Mouse (Mus musculus) embryonic facial prominence, embryonic 11.5 days (tissue): Measurements from ENCODE around the gene Pdha1. TPM values are rescaled to one million over a fixed set of nuclear protein-coding genes. Genes with fewer than 3 reads are reported as not detected.

Source experiments
- ATAC-seq: fragments of 200-750 bp; cut with Nextera tagmentation; replicated peaks from 2 replicates; pipeline ENCODE4 v1.8.0; 2017; ENCODE audit warnings: low read depth; ENCODE audit not compliant: insufficient number of reproducible peaks, low FRiP score, low TSS enrichment
- DNase-seq: peaks from one replicate; pipeline ENCODE4 v3.0.0-alpha.2; 2015; ENCODE audit warnings: low spot score
- H3K27ac ChIP-seq: fragments of 300-500 bp; sonication (generic); replicated peaks from 2 replicates; pipeline ENCODE4 v1.5.1; 2014; ENCODE audit warnings: mild to moderate bottlenecking, low read depth, low read length, control low read depth
- H3K27me3 ChIP-seq: fragments of 300-500 bp; sonication (generic); 2 replicates; pipeline ENCODE4 v1.6.1; 2014; ENCODE audit warnings: mild to moderate bottlenecking, low read length, moderate library complexity, mixed read lengths; ENCODE audit not compliant: control insufficient read depth, insufficient read depth
- H3K36me3 ChIP-seq: fragments of 300-500 bp; sonication (generic); replicated peaks from 2 replicates; pipeline ENCODE4 v1.6.1; 2014; ENCODE audit warnings: low read depth, mild to moderate bottlenecking, low read length, moderate library complexity, mixed read lengths; ENCODE audit not compliant: control insufficient read depth, insufficient read depth
- H3K4me1 ChIP-seq: fragments of 300-500 bp; sonication (generic); 2 replicates; pipeline ENCODE4 v1.6.1; 2014; ENCODE audit warnings: low read length, mixed read lengths; ENCODE audit not compliant: control insufficient read depth, insufficient read depth
- H3K4me2 ChIP-seq: fragments of 300-500 bp; sonication (generic); 2 replicates; pipeline ENCODE4 v1.6.1; 2014; ENCODE audit warnings: low read depth, mild to moderate bottlenecking, control low read depth, low read length, moderate library complexity
- H3K4me3 ChIP-seq: fragments of 300-500 bp; sonication (generic); 2 replicates; pipeline ENCODE4 v1.5.1; 2014; ENCODE audit warnings: low read depth, low read length, control low read depth
- H3K9ac ChIP-seq: fragments of 300-500 bp; sonication (generic); replicated peaks from 2 replicates; pipeline ENCODE4 v1.6.1; 2014; ENCODE audit warnings: mild to moderate bottlenecking, control low read depth, low read length
- H3K9me3 ChIP-seq: fragments of 300-500 bp; sonication (generic); replicated peaks from 2 replicates; pipeline ENCODE4 v1.6.1; 2016; ENCODE audit warnings: mild to moderate bottlenecking, low read length, inconsistent platforms, mixed read lengths; ENCODE audit not compliant: control insufficient read depth
- WGBS: fragments of 180-500 bp; shearing (Covaris S2); extraction: QIAGEN DNeasy Blood & Tissue Kit; methylation state at CpG from one replicate; pipeline ENCODE4 v1.1.7; 2014; 5-methylcytosine and 5-hydroxymethylcytosine counted together
- polyA plus RNA-seq: library from polyadenylated mRNA; unstranded; fragments of >200 nt; fragmentation: Nextera tagmentation; extraction: Ambion mirVana; gene quantifications from 2 replicates; pipeline ENCODE4 v1.2.1, GENCODE M21; 2014

The Pdha1 gene
- polyA plus RNA-seq, 1 experiment from 2014 or later, result 102 TPM

DNA sequence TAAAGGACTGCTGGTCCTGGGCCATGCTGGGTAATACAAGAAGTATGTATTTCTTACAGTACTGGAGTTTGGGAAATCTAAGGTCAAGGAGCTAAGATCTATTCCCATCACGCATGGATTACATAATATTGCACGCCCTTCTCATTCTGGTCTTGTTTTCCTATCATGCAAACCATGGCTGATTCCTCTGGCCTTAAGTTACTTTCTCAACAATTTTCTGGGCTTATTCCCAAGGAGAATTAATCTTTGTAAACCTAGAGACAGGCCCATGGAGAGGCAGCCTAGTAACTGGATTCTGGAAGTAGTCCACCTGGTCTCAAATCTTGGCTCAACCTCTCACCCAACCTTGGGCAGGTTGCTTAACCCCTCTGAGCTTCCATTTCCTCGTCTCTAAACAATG lies 9.2 kb upstream of the Pdha1 start:
- no peak overlapping the region for H3K4me2 ChIP-seq
- DNase-seq, result no peak
- no peaks in the 10 kb centered on the region for H3K4me1 ChIP-seq
- no peak for ATAC-seq
- whole genome bisulfite sequencing, result 86% methylated on average over 3 of the region's 3 CpGs
- no peak overlapping the region for H3K4me3 ChIP-seq
- no peak overlapping the region for H3K27ac ChIP-seq
- no peaks in the 10 kb centered on the region for H3K9me3 ChIP-seq
- H3K9ac ChIP-seq, result no peak overlapping the region
- H3K27me3 ChIP-seq, result no peaks in the 10 kb centered on the region
- no peaks in the 10 kb centered on the region for H3K36me3 ChIP-seq

DNA sequence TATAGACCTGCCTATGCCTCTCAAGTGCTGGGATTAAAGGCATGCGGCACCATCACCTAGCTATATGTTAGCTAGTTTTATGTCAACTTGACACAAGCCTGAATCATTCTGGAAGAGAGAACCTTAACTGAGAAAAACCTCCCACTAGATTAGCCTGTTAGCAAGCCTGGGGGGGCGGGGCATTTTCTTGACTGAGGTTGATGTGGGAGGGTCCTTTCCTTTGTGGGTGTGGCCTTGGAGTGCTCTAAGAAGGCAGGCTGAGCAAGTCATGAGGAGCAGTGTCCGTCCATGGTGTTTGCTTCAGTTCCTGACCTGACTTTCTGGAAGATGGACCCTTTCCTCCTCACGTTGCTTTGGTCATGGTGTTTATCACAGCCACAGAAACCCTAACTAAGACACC lies 8.6 kb upstream of the Pdha1 start:
- ATAC-seq, result no peak
- H3K27me3 ChIP-seq, result no peaks in the 10 kb centered on the region
- H3K9ac ChIP-seq, result no peak overlapping the region
- no peak overlapping the region for H3K4me3 ChIP-seq
- 91% methylated on average over 4 of the region's 4 CpGs for WGBS
- no peak overlapping the region for H3K27ac ChIP-seq
- H3K4me1 ChIP-seq, result no peaks in the 10 kb centered on the region
- no peaks in the 10 kb centered on the region for H3K36me3 ChIP-seq
- no peak for DNase-seq
- no peak overlapping the region for H3K4me2 ChIP-seq
- H3K9me3 ChIP-seq, result no peaks in the 10 kb centered on the region

- H3K9me3 ChIP-seq, result no peaks in the 10 kb centered on the region
- DNase-seq, result no peak
- peak overlapping the region; percentile 59 for H3K4me3 ChIP-seq
- no peaks in the 10 kb centered on the region for H3K4me1 ChIP-seq
- no peaks in the 10 kb centered on the region for H3K36me3 ChIP-seq
- WGBS, result 24% methylated on average over 18 of the region's 18 CpGs
- H3K4me2 ChIP-seq, result peak overlapping the region; percentile 62
- no peak overlapping the region for H3K27ac ChIP-seq
- H3K27me3 ChIP-seq, result no peaks in the 10 kb centered on the region
- no peak for ATAC-seq
- peak overlapping the region; percentile 71; the same call in 1 of the 2 replicates for H3K9ac ChIP-seq
Observed at GRCm38 (mm10) chrX:160137177-160137860, 894 bp downstream of the Pdha1 start.

GRCm38 (mm10) chrX:160136153-160136552 lies 2.1 kb downstream of the Pdha1 start:
- DNase-seq, result peak; percentile 10
- H3K9ac ChIP-seq, result no peak overlapping the region
- WGBS, result 29% methylated on average over 5 of the region's 5 CpGs

DNA sequence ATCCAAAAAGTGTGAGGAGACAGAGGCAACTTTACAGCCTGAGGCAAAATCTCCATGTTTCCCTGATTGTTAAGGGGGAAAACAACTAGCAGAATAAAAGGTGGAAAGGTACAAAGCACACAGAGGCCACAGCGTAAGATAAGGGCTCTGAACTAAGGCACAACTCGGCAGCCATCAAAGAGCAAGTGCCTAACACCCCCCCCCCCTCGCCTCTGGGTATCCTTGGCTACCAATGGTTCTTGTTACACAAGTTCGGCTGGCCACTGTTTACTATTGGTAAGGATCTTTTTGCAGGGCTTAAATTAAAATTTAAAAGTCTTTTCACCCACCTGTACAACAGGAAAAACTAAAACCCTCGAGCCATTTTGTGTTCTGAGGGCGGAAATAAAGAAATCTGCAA lies 2.5 kb downstream of the Pdha1 start:
- H3K4me2 ChIP-seq, result peak overlapping the region; percentile 16; the same call in 1 of the 2 replicates
- H3K4me1 ChIP-seq, result no peaks in the 10 kb centered on the region
- no peak overlapping the region for H3K4me3 ChIP-seq
- no peaks in the 10 kb centered on the region for H3K27me3 ChIP-seq
- H3K36me3 ChIP-seq, result no peaks in the 10 kb centered on the region
- H3K9ac ChIP-seq, result no peak overlapping the region
- no peaks in the 10 kb centered on the region for H3K9me3 ChIP-seq
- H3K27ac ChIP-seq, result no peak overlapping the region
- no peak for ATAC-seq
- 20% methylated on average over 6 of the region's 6 CpGs for WGBS
- DNase-seq, result peak; percentile 30

More at GRCm38 (mm10) chrX:160136153-160136552, 2.1 kb downstream of the Pdha1 start:
- no peaks in the 10 kb centered on the region for H3K4me1 ChIP-seq
- H3K27ac ChIP-seq, result no peak overlapping the region
- H3K4me3 ChIP-seq, result 0 out of 2 replicates have a peak overlapping the region, but pooled peaks have one; percentile 15
- no peaks in the 10 kb centered on the region for H3K36me3 ChIP-seq
- no peaks in the 10 kb centered on the region for H3K27me3 ChIP-seq
- ATAC-seq, result no peak
- no peaks in the 10 kb centered on the region for H3K9me3 ChIP-seq
- peak overlapping the region; percentile 16 for H3K4me2 ChIP-seq

- no peak overlapping the region for H3K27ac ChIP-seq
- no peaks in the 10 kb centered on the region for H3K4me1 ChIP-seq
- H3K9me3 ChIP-seq, result no peaks in the 10 kb centered on the region
- no peak for ATAC-seq
- H3K27me3 ChIP-seq, result no peaks in the 10 kb centered on the region
- WGBS, result 83% methylated on average over 11 of the region's 11 CpGs
- no peak overlapping the region for H3K4me3 ChIP-seq
- H3K9ac ChIP-seq, result no peak overlapping the region
- no peaks in the 10 kb centered on the region for H3K36me3 ChIP-seq
- H3K4me2 ChIP-seq, result no peak overlapping the region
- DNase-seq, result no peak
Observed at GRCm38 (mm10) chrX:160134136-160134843, 3.9 kb downstream of the Pdha1 start.

DNA sequence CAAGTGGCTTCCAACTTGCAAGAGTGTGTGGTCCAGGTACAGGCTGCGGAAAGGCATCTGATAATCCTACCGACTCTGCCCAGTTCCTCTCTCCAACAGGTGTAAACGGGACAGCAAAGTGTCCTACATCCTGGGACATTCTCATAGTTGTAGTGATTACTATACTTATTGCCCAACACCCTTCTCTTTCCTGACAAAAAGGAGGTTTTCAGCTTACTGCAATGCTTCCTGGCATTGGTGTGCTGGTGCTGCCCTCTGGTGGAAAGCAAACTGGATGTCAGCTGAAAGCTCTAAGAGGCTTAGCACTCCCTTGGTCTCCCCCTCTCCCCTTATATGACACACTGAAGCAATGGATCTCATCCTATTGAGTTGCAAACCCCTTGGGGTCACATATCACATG lies 21.6 kb downstream of the Pdha1 start:
- H3K9ac ChIP-seq, result no peak overlapping the region
- no peak overlapping the region for H3K27ac ChIP-seq
- DNase-seq, result peak; percentile 52
- H3K9me3 ChIP-seq, result no peaks in the 10 kb centered on the region
- no peak overlapping the region for H3K4me3 ChIP-seq
- no peak for ATAC-seq
- no peak overlapping the region for H3K4me2 ChIP-seq
- no peaks in the 10 kb centered on the region for H3K36me3 ChIP-seq
- no peaks in the 10 kb centered on the region for H3K4me1 ChIP-seq
- H3K27me3 ChIP-seq, result no peaks in the 10 kb centered on the region
- WGBS, result 85% methylated on average over 3 of the region's 3 CpGs

DNA sequence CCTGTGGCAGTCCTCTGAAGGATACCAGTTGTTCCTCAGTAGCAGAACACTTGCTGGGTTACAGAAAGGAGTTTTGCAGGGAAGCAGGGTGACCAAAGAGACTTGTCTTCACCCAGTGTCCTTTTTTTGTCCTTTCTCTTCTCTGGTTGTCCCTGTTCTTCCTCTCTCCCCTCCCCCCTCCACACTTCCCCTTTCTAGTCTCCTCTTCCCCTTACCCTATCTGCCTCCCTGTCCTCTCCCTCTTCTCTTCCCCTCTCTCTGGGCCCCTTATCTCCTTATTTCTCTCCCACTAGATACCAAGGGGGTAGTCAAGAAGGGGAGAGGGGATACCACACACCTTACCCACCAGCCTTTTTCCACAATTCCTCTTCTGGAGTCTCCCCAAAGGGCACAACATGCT lies 22.1 kb downstream of the Pdha1 start:
- DNase-seq (no peak), ATAC-seq (no peak)
- Histone ChIP-seq H3K4me3 (no peak overlapping the region), H3K9me3 (no peaks in the 10 kb centered on the region), H3K36me3 (no peaks in the 10 kb centered on the region), H3K4me1 (no peaks in the 10 kb centered on the region), H3K27ac (no peak overlapping the region), H3K27me3 (no peaks in the 10 kb centered on the region), H3K9ac (no peak overlapping the region), H3K4me2 (no peak overlapping the region)
